Mouse (Mus musculus): ENCODE measurements around the gene Dhrs4. TPM values are rescaled to one million over a fixed set of nuclear protein-coding genes. Genes with fewer than 3 reads are reported as not detected.

Gene Dhrs4
- total RNA-seq, 1 experiment from 2014 or later: 83.7 TPM

DNA sequence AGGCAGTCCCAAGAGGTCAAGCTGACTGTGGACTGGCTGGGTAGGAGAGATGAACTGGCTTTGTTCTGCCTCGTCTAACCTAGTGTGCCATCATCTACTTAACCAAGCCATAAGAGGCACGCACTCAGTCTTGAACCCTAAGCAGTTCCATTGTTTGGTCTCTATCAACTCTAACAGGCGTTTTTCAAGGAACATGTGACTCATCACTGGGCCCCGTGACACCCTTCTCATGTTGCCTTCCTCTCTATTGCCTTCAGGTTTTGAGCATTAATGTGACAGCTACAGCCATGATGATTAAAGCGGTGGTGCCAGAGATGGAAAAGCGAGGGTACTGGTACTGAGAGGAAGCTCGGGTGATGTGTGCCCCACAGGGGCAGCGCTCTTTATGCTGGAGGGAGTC, 8.3 kb downstream of the Dhrs4 start:
- no peak for DNase-seq

DNA sequence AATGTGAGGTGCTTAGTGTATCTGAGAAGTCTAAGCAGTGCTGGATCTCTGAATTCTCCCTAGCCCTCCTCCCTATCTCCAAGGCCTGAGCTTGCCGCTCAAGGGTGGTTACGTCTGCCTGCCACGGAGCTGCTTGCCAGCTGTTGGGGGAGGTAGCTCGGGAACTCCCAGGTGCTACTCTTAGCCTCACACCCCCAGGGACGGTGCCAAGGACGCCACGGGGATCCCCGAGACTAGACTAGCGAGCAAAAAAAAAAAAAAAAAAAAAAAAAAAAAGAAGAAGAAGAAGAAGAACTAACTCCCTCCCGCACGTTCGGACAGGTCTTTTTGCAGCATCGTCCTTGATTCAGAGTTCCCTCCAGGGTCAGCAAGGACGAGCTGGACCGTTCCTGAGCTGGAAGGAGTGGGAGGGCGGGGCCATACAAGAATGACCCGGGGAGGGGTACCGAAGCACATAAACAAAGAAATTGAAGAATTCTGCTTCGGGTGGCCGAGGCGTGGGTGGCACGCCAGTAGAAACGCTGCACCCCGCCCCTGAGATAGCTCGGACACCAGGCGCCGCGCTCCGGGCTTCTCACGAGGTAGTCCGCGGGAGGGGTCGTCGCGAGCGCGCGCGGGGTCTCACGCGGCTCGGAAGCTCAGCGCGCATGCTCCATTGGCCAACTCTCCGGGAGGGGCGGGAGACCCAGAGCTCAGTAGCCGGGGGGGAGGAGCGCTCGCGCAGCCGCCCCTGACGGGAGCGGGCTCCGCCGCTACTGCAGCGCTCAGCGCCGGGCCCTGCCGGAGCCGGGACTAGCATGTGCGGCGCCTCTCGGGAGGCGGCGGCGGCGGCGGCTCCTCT, 12.0 kb downstream of the Dhrs4 start, which contains the start of gene Carmil3:
Carmil3 (plus strand) TSS at position 291 of the 841 bp plus-strand sequence.
- peak; percentile 72 for DNase-seq

DNA sequence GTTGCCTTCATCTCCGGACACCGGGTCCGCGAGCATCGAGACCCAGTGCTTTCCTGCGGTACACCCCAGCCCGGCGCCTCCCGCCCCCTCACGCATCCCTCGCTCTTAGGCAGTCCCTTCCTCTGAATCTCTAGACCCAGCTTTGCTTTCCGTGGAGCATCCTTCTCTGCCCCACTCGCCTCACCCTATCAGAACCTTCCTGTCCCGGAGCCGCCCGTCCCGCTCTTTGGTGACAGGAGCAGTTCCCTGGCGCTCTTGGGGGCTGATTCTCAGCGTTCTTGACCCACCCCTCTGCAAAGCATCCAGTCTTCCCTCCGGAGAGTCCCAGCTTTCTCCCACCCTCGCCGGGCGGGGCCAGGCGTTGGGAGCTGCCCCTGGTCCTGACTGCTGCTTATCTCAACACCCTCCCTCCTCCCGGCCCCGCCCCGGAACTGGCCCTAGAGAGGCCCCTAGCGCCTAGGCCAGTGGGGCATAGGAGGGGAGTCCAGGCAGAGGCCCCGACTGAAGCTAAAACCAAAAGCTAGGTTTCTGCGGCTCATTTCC, 12.8 kb downstream of the Dhrs4 start:
- peak; percentile 72 for DNase-seq

DNA sequence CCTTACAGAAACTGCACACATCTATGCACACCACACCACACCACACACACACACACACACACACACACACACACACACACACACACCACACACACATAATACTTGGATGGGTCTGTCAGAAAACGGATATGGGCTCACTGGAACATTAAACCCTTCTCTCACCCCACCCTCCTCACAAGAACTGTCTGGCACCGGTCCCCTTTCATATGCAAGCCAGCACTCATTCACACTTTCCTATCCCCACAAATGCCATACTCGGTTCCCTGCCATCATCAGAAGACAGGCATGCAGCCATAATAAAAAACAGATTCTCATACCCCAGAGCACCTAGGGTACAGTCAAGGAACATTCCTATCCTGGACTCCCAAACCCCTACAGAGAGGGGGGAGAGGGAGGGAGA, 13.5 kb downstream of the Dhrs4 start:
- DNase-seq: no peak

DNA sequence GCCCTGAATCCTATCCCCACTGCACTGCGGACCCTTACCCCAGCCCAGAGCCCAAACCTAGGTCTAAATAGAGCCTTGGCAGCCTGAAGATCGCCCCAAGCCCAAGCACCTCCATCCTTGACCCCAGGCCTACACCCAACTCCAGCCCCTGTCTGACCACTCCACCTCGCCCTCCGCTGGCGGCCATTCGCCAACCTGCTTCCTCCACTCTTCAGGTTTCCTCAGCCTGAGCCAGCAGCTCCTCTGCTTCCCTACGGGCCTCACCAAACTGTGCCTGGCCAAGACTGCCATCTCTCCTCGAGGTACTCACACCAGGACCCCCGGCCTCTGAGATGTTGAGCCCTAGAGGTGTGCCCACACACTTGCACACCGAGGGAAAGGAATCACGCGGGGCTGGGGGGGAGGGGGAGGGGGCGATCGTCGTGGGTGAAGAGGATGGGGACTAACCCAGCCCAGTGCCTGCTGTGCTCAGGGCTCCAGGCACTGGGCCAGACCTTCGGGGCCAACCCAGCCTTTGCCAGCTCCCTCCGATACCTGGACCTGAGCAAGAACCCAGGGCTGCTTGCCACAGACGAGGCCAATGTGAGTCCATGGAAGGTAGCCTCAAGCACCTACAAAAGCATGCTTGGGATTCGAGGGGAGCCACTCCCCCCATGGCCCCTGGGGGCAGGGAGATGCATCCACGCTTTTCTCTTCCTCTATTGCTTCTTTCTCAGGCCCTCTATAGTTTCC, 17.1 kb downstream of the Dhrs4 start:
- DNase-seq: no peak

DNA sequence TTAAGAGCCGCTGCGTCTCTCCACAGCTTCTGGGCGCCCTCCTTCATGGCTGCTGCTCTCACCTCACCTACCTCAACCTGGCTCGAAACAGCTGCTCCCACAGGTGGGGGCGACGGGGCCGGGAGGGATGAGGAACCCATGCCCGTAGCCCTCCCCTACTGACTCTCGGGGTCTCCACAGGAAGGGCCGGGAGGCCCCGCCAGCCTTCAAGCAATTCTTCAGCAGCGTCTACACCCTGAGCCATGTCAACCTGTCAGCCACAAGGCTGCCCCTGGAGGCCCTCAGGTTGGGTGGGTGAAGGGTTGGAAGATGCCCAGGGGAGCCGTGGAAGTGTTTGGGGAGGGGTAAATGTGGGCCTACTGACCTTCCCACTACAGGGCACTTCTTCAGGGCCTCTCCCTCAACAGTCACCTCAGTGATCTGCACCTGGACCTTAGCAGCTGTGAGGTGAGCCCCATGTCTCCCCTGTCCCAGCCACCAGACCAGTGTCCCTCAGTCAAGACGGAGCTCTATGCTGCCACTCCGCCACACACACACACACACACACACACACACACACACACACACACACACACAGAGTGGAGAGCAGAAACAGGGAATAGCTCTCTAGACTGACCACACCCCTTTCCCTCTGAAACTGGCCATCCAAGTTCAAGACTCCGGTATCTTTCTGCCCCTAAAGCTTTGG, 18.3 kb downstream of the Dhrs4 start:
- no peak for DNase-seq

DNA sequence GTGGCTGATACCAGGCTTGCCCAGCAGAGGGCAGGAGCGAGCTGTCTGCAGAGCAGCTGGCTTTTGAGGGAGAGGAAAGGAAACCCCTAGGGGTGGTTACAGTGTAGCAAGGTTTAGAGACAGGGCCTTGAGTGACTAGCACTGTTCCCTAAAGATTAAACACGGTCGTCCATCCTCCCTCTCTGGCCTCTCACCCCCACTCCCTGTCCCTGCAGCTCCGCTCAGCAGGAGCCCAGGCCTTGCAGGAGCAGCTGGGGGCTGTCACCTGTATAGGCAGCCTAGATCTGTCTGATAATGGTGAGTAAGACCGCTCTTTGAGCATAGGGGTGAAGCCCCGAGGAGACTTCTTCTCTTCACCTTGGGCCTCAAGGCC, 18.9 kb downstream of the Dhrs4 start:
- DNase-seq: peak; percentile 88

DNA sequence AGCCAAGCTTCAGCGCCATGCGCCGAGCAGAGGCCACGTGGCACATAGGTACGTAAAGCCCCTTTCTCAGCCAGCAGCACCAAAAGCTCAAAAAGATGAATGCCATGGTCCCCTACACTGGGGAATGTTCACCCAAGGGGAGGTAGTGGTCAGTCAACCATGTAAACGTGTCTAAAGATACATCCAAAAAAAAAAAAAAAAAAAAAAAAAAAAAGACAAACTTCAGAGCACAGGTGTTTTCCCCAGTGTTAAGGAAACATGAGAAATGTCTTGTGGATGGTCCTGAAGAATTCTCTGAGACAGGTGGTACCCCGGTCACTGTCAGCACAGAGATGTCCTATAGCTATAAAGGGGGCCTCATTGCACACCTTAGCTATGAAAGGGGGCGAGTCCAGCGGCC, 27.1 kb downstream of the Dhrs4 start:
- DNase-seq: no peak

DNA sequence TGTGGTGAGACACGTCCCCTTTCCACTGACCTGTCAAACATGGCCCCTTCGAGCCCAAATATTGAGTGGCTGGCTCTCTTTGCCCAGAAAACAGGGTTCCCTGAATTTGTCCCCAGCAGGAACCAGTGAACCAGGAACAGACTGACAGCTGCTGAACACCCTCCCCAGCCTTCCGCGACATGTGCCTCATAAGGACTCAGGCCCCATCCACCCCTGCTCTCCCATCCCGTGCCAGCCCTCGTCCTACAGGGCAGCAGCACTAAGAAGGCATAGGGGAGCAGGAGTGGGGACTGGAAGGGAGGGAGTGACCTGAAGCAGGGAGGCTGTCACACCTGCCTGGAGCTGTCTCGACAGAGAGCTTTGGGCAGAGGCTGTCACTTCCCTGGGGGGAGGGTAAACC, 29.2 kb downstream of the Dhrs4 start:
- no peak for DNase-seq

DNA sequence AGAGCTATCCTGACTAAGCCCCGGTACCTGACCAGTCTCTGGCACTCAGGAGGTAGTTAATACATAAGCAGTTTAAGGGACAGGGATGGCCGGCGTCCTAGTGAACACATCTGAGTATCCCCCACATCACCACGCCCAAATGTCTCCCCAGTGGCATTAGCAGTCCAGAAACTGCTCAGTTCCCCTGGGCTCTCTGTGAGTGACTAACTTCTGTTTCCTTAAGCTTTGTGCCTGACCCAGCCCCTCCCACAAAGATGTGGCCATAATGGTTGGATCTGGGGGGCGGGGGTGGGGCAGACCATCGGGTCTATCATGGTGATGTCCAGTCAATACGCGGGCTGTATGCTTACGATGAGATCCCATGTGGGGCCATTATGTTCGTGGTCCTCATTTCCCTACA, 31.0 kb downstream of the Dhrs4 start:
- DNase-seq: no peak

DNA sequence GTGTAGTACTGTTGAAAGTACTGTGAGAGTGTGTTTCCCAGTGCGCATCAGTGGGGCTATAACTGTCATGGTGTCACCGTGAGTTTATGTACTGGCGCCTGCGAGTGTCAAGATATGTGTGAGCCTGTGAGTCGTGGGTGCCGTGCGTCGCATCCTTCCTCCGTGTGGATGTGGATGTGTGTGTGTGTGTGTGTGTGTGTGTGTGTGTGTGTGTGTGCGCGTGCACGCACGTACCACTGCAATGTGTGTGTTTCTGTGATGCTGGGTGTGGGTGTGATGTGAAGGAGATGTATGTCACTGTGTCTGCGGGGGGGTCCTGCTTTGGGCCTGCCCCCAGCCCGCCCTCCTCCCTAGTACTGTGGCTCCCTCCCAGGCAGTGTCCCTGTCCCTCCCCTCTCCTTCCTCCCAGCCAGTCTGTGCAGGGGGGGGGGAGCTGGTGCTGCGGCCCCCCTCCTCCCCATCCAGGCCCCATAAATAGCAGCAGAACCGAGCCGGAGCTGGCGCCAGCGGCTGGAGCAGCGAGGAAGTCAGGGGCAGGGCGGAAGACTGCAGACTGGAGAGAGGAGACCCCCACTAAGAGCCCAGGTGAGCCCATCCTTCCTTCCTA, 31.7 kb downstream of the Dhrs4 start, which contains the start of gene Cpne6:
Cpne6 (plus strand) TSS at position 321 of the 607 bp plus-strand sequence.
- no peak for DNase-seq

DNA sequence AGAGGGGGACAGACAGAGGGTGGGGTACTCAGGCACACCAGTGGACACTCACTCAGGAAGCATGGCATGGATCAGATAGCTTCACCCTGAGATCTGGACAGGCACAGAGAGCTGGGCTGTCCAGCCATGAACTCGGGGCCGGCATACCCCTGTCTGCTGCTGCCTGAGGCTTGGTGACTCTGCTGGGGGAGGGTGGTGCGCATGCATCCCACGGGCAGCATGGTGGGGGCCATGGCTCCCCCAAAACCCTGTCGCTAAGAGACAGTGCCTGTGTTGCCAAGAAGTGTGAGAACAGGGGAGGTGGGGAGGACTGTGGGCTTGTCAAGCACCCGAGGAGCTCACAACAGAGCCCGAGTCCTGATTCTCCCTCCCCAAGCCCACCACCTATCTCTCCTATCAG, 32.5 kb downstream of the Dhrs4 start:
- DNase-seq: no peak

DNA sequence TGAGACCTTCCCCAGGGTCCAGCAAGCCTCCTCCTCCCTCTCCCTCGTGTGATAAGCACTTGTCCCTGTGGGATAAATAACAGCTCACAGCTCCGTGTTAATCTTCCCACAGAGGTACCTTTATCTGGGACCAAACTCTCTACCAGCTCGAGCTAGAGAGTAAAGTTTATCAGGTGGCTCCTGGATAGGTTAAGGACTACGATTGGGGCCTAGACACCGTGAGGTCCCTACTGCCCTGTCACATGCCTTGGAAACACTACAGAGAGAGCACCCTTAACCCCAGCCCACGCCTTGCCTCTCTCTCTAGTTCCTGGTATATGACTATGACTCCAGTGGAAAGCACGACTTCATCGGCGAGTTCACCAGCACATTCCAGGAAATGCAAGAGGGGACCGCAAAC, 35.4 kb downstream of the Dhrs4 start:
- DNase-seq: no peak

DNA sequence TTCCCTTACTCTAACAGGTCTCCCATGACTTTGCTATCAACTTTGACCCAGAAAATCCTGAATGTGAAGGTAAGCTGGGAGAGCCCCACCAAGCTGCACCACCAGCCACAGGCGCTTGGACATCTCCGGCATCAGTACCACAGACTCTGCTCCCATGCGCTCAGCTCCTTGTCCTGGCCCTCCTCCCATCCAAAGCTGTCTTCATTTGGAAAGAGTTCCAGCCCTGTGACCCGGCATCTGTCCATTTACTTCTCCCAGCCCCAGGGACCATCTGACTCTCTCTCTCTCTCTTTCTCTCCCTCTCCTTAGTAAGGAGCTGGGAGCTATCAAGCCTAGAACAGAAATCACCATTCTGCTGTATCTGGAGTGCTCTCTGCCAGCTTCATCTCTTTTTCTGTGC, 37.3 kb downstream of the Dhrs4 start:
- DNase-seq: no peak

DNA sequence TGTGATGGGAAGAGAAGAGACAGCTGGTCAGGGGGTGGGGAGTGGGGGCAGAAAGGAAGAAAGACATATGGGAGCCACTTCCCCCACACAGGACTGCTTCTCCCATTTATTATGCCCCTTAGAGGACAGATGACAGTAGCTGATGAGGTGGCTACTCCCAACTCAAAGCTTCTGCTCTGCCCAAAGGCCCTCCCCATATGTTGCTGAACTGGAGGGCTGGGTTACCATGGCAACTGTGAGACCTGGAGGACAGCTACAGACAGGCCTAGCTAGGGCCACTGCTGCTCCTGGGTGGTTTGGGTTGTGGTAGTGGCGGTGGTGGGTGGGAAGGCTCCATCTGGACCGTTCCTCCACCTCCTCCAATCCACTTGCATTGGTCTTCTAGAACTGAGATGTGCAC, 40.3 kb downstream of the Dhrs4 start:
- DNase-seq: no peak

DNA sequence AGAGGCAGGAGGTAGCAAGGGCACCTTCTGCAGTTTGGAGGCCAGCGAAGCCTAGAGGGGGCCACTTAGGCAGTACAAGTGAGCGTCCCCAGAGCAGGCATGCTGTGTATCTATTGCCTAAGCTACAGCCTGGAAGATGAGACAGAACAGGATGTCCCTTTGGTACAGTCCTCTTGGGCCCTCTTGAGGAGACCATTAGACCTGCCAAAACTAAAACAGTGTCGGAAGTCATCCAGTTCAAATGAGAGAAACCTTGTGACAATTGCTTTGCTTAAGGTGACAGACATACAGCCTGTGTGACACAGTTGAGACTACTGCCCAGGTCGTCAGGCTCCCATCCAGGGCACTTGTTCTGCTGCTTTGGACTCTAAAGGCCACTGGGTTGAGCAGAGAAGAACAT, 41.0 kb downstream of the Dhrs4 start:
- no peak for DNase-seq

DNA sequence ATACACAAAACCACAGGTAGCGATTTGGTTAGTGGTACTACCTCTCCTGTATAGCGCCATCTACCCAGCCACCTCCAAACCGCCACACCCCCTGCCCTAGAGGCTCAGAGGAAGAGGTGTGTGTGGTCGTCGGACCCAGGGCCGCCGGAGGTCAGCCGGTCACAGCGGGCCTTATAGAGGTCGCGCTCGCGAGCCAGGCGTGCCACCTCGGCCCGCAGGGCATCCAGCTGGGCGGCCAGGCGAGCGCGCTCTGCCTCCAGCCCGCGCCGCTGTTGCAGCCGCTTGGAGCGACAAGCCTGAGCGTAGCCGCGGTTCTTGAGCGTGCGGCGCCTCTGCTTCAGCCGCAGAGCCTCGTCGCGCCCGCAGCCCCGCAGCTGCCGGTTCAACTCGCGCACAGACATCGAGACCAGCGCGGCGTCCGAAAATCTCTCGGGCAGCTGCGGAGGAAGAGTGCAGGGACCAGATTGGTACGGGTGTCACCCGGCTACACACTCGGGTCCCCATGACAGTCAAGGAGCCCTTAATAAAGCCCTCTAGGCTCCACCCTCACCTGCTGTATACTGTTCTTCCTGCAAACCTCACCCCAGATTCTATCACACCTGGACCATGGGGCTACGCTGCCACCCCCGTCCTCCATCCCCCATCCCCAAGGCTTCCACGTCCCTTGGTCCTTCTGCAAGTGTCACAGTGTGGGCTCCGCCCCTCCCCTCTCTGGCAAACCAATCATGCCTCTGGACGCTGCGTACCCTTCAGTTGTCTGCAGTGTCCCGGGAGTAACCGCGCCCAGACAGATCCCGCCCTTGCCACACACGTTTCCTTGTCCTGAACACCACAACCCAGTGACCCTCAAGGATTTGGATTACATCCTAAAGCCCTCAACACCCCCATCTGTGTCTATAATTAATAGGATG, 42.1 kb downstream of the Dhrs4 start:
- DNase-seq: peak; percentile 38

DNA sequence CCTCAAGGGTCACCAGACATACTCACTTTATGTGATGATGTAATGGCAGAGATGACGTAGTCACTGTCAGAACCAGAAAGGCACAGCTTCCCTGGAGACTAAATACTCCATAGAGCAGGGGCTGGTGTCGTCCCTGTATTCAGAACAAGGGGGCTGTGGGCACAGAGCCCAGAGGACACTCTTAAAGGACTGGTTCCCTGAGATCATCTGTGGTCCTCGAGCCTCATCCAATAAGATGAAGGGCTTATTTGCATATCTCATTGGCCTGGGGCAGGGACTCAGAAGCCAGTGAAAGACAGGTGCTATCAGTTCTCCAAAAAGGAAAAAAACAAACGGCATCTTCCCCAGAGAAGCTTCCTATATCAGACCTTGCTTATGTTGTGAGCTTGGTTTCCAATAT, 45.5 kb downstream of the Dhrs4 start:
- no peak for DNase-seq

DNA sequence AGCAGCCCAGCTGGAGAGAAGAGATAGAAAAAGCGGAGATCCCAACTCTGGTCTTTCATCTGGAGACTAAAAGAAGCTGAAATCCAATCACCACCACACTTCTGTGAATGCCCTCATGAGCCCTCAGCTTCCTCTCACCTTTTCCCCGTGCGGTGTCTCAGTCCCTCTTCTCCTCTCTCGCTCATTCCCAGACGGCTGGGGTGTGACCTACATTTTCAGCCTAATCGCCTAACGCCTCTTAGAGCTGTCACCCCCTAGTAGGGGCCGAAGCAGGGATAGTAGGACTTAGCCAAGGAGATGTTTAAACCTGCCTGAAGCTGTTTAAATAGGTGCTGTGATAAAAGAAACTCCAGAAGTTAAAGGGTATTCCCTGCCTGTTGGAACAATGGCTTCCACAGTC, 46.2 kb downstream of the Dhrs4 start, which contains the start of gene Nrl:
Nrl (minus strand) TSS at position 197 of the 400 bp plus-strand sequence.
- no peak for DNase-seq

DNA sequence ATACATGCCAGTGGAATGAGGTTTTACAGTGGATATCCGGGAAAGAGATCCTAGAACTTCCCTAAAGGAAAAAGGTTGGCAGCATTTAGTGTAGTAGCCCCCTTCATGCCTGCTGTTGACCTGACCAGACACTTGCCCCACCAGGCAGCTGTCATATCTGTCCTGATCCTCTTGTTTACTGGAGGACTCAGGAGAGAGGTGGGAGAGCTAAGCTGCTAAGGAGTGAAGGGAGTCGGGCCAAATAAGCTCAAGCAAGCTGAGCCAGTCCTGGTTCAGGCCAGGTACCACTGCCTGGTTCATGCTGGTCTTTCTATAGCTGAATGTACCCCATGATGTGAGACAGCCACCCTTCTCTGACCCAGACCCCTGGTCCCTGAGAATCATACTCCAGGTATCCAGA, 48.1 kb downstream of the Dhrs4 start:
- no peak for DNase-seq

DNA sequence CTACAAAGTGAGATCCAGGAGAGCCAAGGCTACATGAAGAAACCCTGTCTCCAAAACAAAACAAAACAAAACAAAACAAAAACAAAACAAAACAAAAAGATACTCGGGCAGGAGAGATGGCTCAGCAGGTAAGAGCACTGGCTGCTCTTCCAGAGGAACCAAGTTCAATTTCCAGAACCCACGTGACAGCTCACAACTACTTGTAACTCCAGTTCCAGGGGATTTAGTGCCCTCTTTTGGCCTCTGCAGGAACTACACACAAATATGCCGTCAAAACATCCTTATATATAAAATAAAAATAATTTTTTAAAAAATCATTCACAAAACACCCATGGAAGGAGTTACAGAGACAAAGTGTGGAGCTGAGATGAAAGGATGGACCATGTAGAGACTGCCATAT, 49.4 kb downstream of the Dhrs4 start:
- no peak for DNase-seq

Data from adrenal gland, postnatal 25 days (tissue).